In genomic region chr10:30000836-30001235, GRCm38 (mm10) we compare ENCODE assay signal across 17 mouse cellular contexts.
"Had no signal": no experiment of that assay in that cellular context is flagged by ENCODE, and none has a peak within 500 bp of the region (broad histone marks: within the 10 kb centered on the region; RNA-seq: fewer than 3 reads in every experiment).

No protein-coding gene starts in this region.

- H3K4me3 ChIP-seq: layer of hippocampus, adult 2 months; liver, embryonic 15.5 days had no signal

- H3K4me1 ChIP-seq: liver, embryonic 15.5 days had no signal

- H3K27me3 ChIP-seq: liver, embryonic 15.5 days had no signal

- H3K36me3 ChIP-seq: liver, embryonic 15.5 days had no signal

- H3K4me2 ChIP-seq: liver, embryonic 15.5 days; lung, embryonic 14.5 days; midbrain, embryonic 11.5 days had no signal

- H3K9ac ChIP-seq: liver, embryonic 15.5 days; lung, embryonic 14.5 days had no signal

- H3K9me3 ChIP-seq: liver, embryonic 15.5 days had no signal

- DNase-seq: kidney, adult 2 months; kidney, postnatal 25 days; layer of hippocampus, adult 9-11 months; lung, embryonic 14.5 days; lung, postnatal 10 days; lung, postnatal 4 days; midbrain, embryonic 14.5 days; retina, postnatal 1 day; right cerebral cortex, postnatal 25 days; spleen, adult 18-20 months; thymus, adult 2 months; thymus, postnatal 14 days; thymus, postnatal 4 days had no signal

- H3K27ac ChIP-seq: kidney, postnatal 0 days; layer of hippocampus, adult 2 months; liver, embryonic 15.5 days had no signal
